13 mouse cellular contexts compared by ENCODE assay signal in the genomic region with DNA sequence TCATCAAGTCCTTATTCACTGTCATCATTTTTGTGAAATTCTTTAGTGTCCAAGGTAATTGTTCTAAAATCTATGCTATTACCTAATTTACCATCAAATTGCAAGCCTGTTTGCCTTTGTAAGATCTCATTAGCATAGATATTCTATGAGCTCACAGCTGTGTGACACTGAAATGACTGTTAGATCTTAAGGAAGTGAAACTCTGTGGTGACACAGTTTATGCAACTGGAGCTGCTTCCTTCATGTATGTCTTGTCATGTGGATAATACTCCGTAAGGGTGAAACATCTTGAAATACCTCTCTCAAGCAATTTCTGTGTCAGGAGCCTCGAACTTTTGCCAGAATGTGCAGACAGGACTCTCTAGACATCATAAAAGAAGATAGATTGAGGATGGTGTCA.
"Had no signal": no experiment of that assay in that cellular context is flagged by ENCODE, and none has a peak within 500 bp of the region (broad histone marks: within the 10 kb centered on the region; RNA-seq: fewer than 3 reads in every experiment).

No protein-coding gene starts in this region.

- ATAC-seq: intestine, postnatal 0 days; liver, embryonic 12.5 days; midbrain, embryonic 16.5 days had no signal

- H3K36me3 ChIP-seq: limb, embryonic 10.5 days; liver, embryonic 12.5 days; lung, embryonic 15.5 days; midbrain, embryonic 12.5 days had no signal

- DNase-seq: kidney, adult 8-10 months; kidney, postnatal 25 days; lung, postnatal 14 days; right cerebral cortex, adult 18-20 months; spleen, adult 18-20 months; thymus, postnatal 36 days had no signal

- H3K27me3 ChIP-seq: liver, embryonic 12.5 days; lung, embryonic 15.5 days; megakaryocyte, embryonic 14.5 days; midbrain, embryonic 12.5 days had no signal
